Mouse (Mus musculus) heart, embryonic 15.5 days (tissue): ENCODE results near the gene Rftn1. TPM values are rescaled to one million over a fixed set of nuclear protein-coding genes. Genes with fewer than 3 reads are reported as not detected.

Source experiments
- ATAC-seq: fragments of 200-750 bp; cut with Nextera tagmentation; replicated peaks from 2 replicates; pipeline ENCODE4 v1.8.0; 2017; ENCODE audit warnings: low read depth, moderate TSS enrichment; ENCODE audit not compliant: insufficient number of reproducible peaks, insufficient read depth, low FRiP score
- H3K27ac ChIP-seq: fragments of 300-500 bp; sonication (generic); 2 replicates; pipeline ENCODE4 v1.5.1; 2015; ENCODE audit warnings: mild to moderate bottlenecking, inconsistent platforms
- H3K27me3 ChIP-seq: fragments of 300-500 bp; sonication (generic); 2 replicates; pipeline ENCODE4 v1.6.1; 2015; ENCODE audit warnings: inconsistent platforms
- H3K36me3 ChIP-seq: fragments of 300-500 bp; sonication (generic); 2 replicates; pipeline ENCODE4 v1.6.1; 2015; ENCODE audit warnings: mild to moderate bottlenecking, inconsistent platforms
- H3K4me1 ChIP-seq: fragments of 300-500 bp; sonication (generic); replicated peaks from 2 replicates; pipeline ENCODE4 v1.6.1; 2015; ENCODE audit warnings: inconsistent platforms
- H3K4me2 ChIP-seq: fragments of 300-500 bp; sonication (generic); 2 replicates; pipeline ENCODE4 v1.6.1; 2015; ENCODE audit warnings: inconsistent platforms, mild to moderate bottlenecking, moderate library complexity
- H3K4me3 ChIP-seq: fragments of 300-500 bp; sonication (generic); 2 replicates; pipeline ENCODE4 v1.5.1; 2015; ENCODE audit warnings: mild to moderate bottlenecking, inconsistent platforms
- H3K9ac ChIP-seq: fragments of 300-500 bp; sonication (generic); 2 replicates; pipeline ENCODE4 v1.6.1; 2015; ENCODE audit warnings: mild to moderate bottlenecking, inconsistent platforms
- H3K9me3 ChIP-seq: fragments of 300-500 bp; sonication (generic); replicated peaks from 2 replicates; pipeline ENCODE4 v1.6.1; 2016; ENCODE audit warnings: inconsistent platforms
- WGBS: fragments of 180-500 bp; shearing (Covaris S2); methylation state at CpG from one replicate; pipeline ENCODE4 v1.1.7; 2015; ENCODE audit warnings: mixed read lengths; 5-methylcytosine and 5-hydroxymethylcytosine counted together
- polyA plus RNA-seq: library from polyadenylated mRNA; unstranded; fragments of >200 nt; fragmentation: Nextera tagmentation; extraction: Ambion mirVana; gene quantifications from 2 replicates; pipeline ENCODE4 v1.2.1, GENCODE M21; 2015

The Rftn1 gene
- polyA plus RNA-seq, 1 experiment from 2014 or later, result 29.7 TPM

DNA sequence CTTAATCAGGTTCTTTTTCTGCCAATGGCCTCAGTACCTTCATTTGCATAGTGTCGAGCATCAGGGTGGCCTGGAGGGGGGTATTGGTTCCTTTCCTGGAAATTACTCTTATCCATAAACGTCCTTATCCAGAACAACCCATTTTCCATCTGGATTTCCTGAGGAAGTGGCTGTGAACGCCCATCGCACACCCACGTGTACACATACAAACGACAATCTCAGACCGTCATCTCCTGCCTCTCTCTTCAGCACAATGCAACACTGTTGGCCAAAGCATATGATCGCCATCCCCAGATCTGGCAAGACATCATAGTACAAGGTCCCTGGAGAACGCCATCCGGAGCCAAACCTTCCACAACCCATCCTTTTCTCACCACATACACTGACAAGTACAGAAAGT lies 47.1 kb downstream of the Rftn1 start:
- Histone ChIP-seq H3K9ac (no peak overlapping the region), H3K4me1 (no peaks in the 10 kb centered on the region), H3K4me3 (no peak overlapping the region), H3K4me2 (no peak overlapping the region), H3K36me3 (peaks cover 19% of the 10 kb centered on the region), H3K9me3 (no peaks in the 10 kb centered on the region), H3K27me3 (no peaks in the 10 kb centered on the region), H3K27ac (0 out of 2 replicates have a peak overlapping the region, but pooled peaks have one; percentile 6)
- WGBS, result 71% methylated on average over 10 of the region's 10 CpGs
- ATAC-seq, result no peak

DNA sequence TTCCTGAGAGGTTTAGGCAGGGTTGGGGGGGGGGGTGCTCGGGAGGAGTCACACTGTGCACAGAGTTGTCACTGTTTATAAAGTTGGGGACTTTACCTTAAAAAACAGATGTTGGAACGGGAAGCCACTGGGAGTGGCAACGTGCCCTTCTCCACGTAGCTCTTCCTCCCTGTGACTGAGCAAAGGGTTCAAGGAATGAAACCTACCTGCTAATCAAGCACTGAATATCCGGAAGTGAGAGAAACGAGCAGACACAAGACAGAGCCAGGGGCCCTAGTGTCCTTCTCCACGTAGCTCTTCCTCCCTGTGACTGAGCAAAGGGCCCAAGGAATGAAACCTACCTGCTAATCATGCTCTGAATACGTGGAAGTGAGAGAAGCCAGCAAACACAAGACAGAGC lies 47.9 kb downstream of the Rftn1 start:
- peaks cover 19% of the 10 kb centered on the region for H3K36me3 ChIP-seq
- no peak for ATAC-seq
- H3K4me3 ChIP-seq, result no peak overlapping the region
- no peaks in the 10 kb centered on the region for H3K27me3 ChIP-seq
- H3K9ac ChIP-seq, result no peak overlapping the region
- H3K27ac ChIP-seq, result peak overlapping the region; percentile 6; the same call in 1 of the 2 replicates
- 71% methylated on average over 8 of the region's 8 CpGs for WGBS
- no peak overlapping the region for H3K4me2 ChIP-seq
- H3K9me3 ChIP-seq, result no peaks in the 10 kb centered on the region
- H3K4me1 ChIP-seq, result no peaks in the 10 kb centered on the region

DNA sequence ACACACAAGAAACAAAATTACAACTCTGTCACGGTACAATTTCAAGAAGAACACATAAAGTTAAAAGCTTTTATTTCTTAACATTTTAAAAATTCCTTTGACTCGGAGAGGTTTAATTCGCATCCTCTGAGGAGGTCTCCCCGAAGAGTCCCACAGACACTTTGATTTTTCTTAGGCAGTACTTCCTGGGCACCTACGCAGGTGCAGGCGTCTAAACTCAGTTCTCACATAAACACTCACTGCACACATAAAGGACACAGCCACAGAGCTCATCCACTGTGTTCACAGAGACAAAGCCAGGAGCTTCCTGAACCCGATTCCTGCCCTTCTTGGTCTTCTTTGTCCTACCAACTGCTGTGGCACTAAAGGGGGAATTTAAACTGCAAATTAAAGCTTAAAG lies 48.3 kb downstream of the Rftn1 start:
- Histone ChIP-seq H3K4me1 (no peaks in the 10 kb centered on the region), H3K27ac (no peak overlapping the region), H3K9ac (no peak overlapping the region), H3K27me3 (no peaks in the 10 kb centered on the region), H3K36me3 (peaks cover 19% of the 10 kb centered on the region), H3K9me3 (no peaks in the 10 kb centered on the region), H3K4me2 (no peak overlapping the region), H3K4me3 (no peak overlapping the region)
- no peak for ATAC-seq
- WGBS, result 92% methylated on average over 7 of the region's 7 CpGs

DNA sequence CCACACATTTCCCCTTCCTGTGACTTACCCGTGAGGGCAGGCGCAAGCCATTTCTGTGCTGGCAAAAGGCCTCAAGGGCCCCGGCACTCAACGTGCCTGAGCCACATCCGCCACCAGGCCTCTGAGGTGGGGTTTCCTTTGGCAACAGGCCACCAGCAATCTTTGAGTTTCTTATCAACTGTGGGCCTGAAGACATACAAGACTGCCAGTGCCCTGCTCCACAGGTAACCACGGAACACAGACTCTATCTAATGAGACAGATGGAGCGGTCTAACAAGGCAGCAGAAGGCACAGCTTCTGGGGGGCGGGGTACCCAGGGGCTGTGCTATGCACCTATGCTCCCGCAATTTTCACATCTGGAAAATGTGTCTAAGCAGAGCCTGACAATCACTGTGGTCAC lies 54.4 kb downstream of the Rftn1 start:
- Histone ChIP-seq H3K4me1 (peaks cover 16% of the 10 kb centered on the region), H3K9ac (no peak overlapping the region), H3K36me3 (no peaks in the 10 kb centered on the region; the same call in 1 of the 2 replicates), H3K27ac (peak overlapping the region; percentile 57), H3K27me3 (no peaks in the 10 kb centered on the region), H3K4me2 (0 out of 2 replicates have a peak overlapping the region, but pooled peaks have one; percentile 7), H3K4me3 (no peak overlapping the region), H3K9me3 (no peaks in the 10 kb centered on the region)
- WGBS, result 39% methylated on average over 9 of the region's 9 CpGs
- ATAC-seq, result peak; percentile 35; the same call in 1 of the 2 replicates

DNA sequence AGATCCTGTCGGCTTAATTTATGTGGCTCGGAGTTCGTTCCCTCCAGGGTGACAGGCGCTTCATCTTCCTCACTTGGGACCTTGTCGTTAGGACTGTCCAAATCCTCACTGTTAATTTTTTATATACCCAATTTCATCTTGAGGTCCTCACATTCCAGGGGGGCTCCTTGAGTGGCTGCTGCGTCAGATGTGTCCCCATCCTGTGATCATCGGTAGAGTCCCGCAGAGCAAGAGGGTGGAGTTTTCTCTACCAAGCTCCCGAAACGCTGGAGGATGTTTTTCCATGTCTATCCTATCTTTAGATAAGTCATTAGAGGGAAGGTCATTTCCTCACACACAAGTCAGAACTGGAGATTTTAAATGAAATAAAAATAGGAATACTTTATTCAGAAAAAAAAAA lies 55.0 kb downstream of the Rftn1 start:
- Histone ChIP-seq H3K9me3 (no peaks in the 10 kb centered on the region), H3K4me3 (no peak overlapping the region), H3K9ac (no peak overlapping the region), H3K4me1 (peaks cover 16% of the 10 kb centered on the region), H3K27ac (no peak overlapping the region), H3K36me3 (no peaks in the 10 kb centered on the region; the same call in 1 of the 2 replicates), H3K27me3 (no peaks in the 10 kb centered on the region), H3K4me2 (no peak overlapping the region)
- 57% methylated on average over 10 of the region's 10 CpGs for WGBS
- ATAC-seq, result no peak

DNA sequence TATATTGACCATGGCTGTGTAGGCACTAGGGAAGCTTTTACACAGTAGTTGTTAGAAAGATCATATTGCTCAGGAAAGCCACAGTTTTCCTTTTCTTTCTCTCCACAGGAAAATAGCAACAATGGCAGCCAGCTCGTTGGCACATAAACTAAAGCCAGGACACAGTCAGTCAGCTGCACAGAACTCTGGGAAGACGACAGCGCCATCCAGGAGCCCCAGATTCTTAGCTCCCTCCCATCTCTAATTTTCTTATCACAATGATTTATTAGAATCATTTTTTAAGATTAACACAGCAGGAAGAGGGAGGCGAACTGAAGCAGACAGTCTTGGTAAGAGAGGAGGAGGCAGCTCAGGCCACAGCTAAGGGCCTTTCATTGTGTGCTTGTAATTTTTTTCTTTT lies 58.8 kb downstream of the Rftn1 start:
- Histone ChIP-seq H3K9me3 (no peaks in the 10 kb centered on the region), H3K4me3 (no peak overlapping the region), H3K4me2 (no peak overlapping the region), H3K27me3 (no peaks in the 10 kb centered on the region), H3K36me3 (no peaks in the 10 kb centered on the region), H3K9ac (no peak overlapping the region), H3K4me1 (peaks cover 16% of the 10 kb centered on the region), H3K27ac (no peak overlapping the region)
- ATAC-seq, result no peak
- 75% methylated on average over 4 of the region's 4 CpGs for WGBS

DNA sequence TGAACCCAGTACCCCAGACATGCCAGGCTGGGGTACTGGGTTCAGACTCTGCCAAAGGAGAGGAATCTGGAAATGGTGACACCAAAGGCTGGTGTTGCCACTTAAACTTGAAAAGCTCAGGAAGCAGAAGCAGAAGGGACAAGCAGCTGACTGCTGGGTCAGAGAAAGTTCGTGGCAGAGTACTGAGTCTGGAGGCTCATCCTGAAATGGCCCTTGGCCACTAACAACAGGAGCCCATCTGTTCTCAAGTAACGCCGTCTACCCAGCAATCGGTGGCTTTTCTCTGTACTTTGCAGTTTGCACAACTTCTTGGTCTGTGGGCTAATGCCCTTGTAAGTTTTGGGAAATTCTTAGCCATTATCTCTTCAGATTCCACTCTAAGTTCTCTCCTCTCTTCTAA lies 60.1 kb downstream of the Rftn1 start:
- Histone ChIP-seq H3K9me3 (no peaks in the 10 kb centered on the region), H3K4me2 (no peak overlapping the region), H3K36me3 (no peaks in the 10 kb centered on the region), H3K27me3 (no peaks in the 10 kb centered on the region), H3K27ac (no peak overlapping the region), H3K4me3 (no peak overlapping the region), H3K4me1 (peaks cover 6% of the 10 kb centered on the region), H3K9ac (no peak overlapping the region)
- 74% methylated on average over 4 of the region's 4 CpGs for WGBS
- ATAC-seq, result no peak

DNA sequence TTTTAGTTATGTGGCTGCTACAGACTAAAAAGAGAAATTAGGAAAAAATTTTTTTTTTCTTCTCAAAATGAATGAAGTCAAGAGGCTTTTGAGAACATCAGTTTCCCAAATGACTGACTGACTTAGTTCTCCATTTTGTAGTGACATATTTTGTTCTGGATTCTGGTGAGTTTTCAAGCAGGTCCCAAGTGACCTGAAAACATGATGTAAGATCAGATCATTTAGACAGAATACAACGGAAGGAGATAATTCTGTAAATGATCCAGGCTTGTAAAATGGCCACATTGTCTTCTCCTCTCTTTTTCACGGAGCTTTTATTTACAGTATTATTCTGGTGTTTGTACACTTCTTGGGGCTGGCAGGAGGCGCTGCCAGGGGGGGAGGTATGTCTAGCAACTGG lies 62.1 kb downstream of the Rftn1 start:
- no peaks in the 10 kb centered on the region for H3K27me3 ChIP-seq
- H3K27ac ChIP-seq, result no peak overlapping the region
- H3K9ac ChIP-seq, result no peak overlapping the region
- H3K4me3 ChIP-seq, result no peak overlapping the region
- H3K4me1 ChIP-seq, result peaks cover 13% of the 10 kb centered on the region
- ATAC-seq, result no peak
- H3K9me3 ChIP-seq, result no peaks in the 10 kb centered on the region
- H3K4me2 ChIP-seq, result no peak overlapping the region
- H3K36me3 ChIP-seq, result no peaks in the 10 kb centered on the region
- 75% methylated on average over 3 of the region's 3 CpGs for WGBS

DNA sequence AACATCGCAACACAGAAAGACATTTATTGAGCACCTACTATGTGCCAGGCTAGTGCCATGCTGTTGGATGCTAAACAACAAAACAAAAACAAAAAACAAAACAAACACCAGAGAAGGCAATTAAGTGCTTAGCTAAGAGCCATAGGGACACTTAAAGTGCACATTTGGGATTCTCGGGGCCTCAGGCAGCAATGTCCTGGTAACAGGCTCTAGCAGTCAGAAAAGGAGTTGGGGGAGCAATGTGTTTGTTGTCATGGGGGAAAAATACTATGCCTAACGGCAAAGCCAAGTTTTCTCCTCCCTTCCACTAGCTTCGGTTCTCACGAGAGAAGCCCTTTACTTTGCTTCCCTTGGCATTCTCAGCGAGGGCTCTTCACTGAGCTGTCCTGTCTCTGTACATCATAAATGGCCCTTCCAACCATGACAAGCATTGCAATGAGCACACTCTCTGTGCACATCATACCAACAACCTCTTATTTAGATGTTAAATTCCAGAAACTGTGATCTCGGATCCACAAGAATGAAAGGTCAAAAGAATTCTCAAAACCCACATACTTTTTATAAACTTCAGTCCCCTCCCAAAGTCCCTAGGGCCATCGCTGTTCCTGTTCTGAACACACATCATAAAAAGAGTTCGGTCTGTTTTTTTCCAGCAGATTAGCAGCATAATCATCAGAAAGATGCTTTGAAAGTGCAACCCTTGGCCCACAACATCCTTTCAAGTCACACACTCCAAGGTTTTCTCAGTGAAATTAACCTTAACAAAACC lies 63.2 kb downstream of the Rftn1 start:
- no peak for ATAC-seq
- Histone ChIP-seq H3K4me2 (no peak overlapping the region), H3K27ac (no peak overlapping the region), H3K4me3 (no peak overlapping the region), H3K9me3 (no peaks in the 10 kb centered on the region), H3K4me1 (peaks cover 16% of the 10 kb centered on the region), H3K9ac (no peak overlapping the region), H3K36me3 (no peaks in the 10 kb centered on the region), H3K27me3 (no peaks in the 10 kb centered on the region)
- WGBS, result 76% methylated on average over 9 of the region's 9 CpGs

DNA sequence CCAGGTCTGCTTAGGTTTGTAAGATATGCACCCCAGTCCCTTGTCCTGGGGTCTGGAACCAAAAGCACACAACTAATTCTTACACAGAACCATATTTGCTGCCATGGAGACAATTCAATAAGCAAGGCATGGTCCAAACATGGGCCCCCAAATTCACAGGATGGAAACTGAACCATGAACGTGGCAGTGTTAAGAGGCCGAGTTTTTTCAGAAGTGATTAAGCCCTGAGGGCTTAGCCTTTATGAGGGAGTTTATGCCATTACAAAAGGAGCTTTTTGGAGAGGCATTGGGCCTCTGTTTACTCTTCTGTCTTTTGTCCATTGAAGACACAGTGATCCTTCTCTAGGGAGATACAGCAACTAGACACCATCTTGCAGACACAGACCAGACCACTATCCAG lies 63.9 kb downstream of the Rftn1 start:
- no peaks in the 10 kb centered on the region for H3K36me3 ChIP-seq
- no peak overlapping the region for H3K4me3 ChIP-seq
- no peaks in the 10 kb centered on the region for H3K9me3 ChIP-seq
- 82% methylated on average over 2 of the region's 2 CpGs for WGBS
- no peak overlapping the region for H3K9ac ChIP-seq
- no peak overlapping the region for H3K4me2 ChIP-seq
- H3K27ac ChIP-seq, result no peak overlapping the region
- no peak for ATAC-seq
- no peaks in the 10 kb centered on the region for H3K27me3 ChIP-seq
- peaks cover 16% of the 10 kb centered on the region for H3K4me1 ChIP-seq

DNA sequence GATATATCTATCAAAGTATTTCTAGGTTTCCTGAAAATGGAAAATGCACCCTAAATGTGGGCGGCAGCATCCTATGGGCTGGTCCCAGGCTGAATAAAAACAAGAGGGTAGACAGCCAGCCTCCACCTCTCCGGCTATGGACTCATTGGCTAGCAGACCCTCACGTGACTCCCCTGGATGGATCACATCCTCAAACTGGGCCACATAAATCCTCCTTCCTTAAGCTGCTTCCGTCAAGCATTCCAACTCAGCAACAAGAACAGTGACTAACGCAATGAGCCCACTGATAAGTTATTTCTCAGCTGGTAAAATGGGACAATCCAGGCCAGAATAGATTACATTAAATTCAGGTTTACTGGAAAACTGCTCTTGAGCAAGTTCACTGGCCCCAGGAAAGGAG lies 64.6 kb downstream of the Rftn1 start:
- no peak for ATAC-seq
- peaks cover 19% of the 10 kb centered on the region for H3K4me1 ChIP-seq
- H3K36me3 ChIP-seq, result no peaks in the 10 kb centered on the region
- 75% methylated on average over 5 of the region's 5 CpGs for WGBS
- H3K4me3 ChIP-seq, result no peak overlapping the region
- H3K27me3 ChIP-seq, result no peaks in the 10 kb centered on the region
- no peaks in the 10 kb centered on the region for H3K9me3 ChIP-seq
- H3K27ac ChIP-seq, result no peak overlapping the region
- H3K9ac ChIP-seq, result no peak overlapping the region
- no peak overlapping the region for H3K4me2 ChIP-seq

DNA sequence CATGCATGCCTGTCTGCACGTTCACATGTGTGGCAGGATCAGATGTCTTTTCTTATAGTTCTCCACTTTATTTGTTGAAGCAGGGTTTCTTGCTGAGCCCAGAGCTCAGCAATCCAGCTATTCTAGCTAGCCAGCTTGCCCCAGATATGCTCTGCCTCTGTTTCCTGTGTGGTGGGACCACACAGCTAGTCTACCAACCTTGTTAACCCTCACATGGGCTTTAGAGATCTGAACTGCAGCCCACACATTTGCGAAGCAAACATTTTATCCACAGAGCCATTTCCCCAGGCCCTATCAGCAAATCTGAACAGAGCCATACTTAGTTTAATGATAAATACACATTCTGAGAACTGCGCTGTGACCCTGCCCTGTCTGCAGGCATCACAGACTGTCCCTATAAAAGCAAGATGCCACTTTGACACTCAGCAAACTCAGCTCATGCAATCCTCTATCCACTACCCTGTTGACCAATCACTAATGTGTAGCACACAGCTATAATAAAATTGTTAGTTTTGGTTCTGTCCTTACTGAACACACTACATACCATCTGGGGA lies 65.2 kb downstream of the Rftn1 start:
- no peak overlapping the region for H3K4me2 ChIP-seq
- no peaks in the 10 kb centered on the region for H3K36me3 ChIP-seq
- WGBS, result 66% methylated on average over 3 of the region's 3 CpGs
- no peak for ATAC-seq
- no peaks in the 10 kb centered on the region for H3K27me3 ChIP-seq
- H3K27ac ChIP-seq, result no peak overlapping the region
- H3K9me3 ChIP-seq, result no peaks in the 10 kb centered on the region
- H3K4me3 ChIP-seq, result no peak overlapping the region
- H3K9ac ChIP-seq, result no peak overlapping the region
- peaks cover 24% of the 10 kb centered on the region for H3K4me1 ChIP-seq
